Mouse (Mus musculus): ENCODE results near the gene Inpp5d.

GRCm38 (mm10) chr1:87686351-87686750 is 66.2 kb downstream of the Inpp5d start:
- TF ChIP-seq CTCF (IDR thresholded peaks at IDR 0.05; ENCODE audit: extremely low read depth, insufficient read length, insufficient replicate concordance, low read depth, low read length) (no peak), POLR2A (IDR thresholded peaks at IDR 0.05; ENCODE audit: low read depth, low read length) (no peak)
